Mouse (Mus musculus) liver, embryonic 16.5 days (tissue): Measurements from ENCODE around the gene Inip. TPM values are rescaled to one million over a fixed set of nuclear protein-coding genes. Genes with fewer than 3 reads are reported as not detected.
A peak's percentile ranks its signal among the peaks of the same experiment; 100 is the strongest.

ENCODE experiments used
- ATAC-seq: fragments of 200-750 bp; cut with Nextera tagmentation; 2 replicates; pipeline ENCODE4 v1.8.0; 2017; ENCODE audit warnings: low read depth, mild to moderate bottlenecking, moderate number of reproducible peaks, moderate library complexity
- H3K27ac ChIP-seq: fragments of 300-500 bp; sonication (generic); 2 replicates; pipeline ENCODE4 v1.5.1; 2014; ENCODE audit warnings: mild to moderate bottlenecking, low read length
- H3K27me3 ChIP-seq: fragments of 300-500 bp; sonication (generic); 2 replicates; pipeline ENCODE4 v1.6.1; 2014; ENCODE audit warnings: low read depth, low read length, mixed read lengths; ENCODE audit not compliant: control insufficient read depth, insufficient read depth
- H3K36me3 ChIP-seq: fragments of 300-500 bp; sonication (generic); 2 replicates; pipeline ENCODE4 v1.6.1; 2014; ENCODE audit warnings: mild to moderate bottlenecking; ENCODE audit not compliant: control insufficient read depth, insufficient read depth
- H3K4me1 ChIP-seq: fragments of 300-500 bp; sonication (generic); 2 replicates; pipeline ENCODE4 v1.6.1; 2014; ENCODE audit warnings: low read depth, low read length, mixed read lengths; ENCODE audit not compliant: control insufficient read depth
- H3K4me2 ChIP-seq: fragments of 300-500 bp; sonication (generic); 2 replicates; pipeline ENCODE4 v1.6.1; 2014; ENCODE audit warnings: low read depth, low read length, mixed read lengths
- H3K4me3 ChIP-seq: fragments of 300-500 bp; sonication (generic); 2 replicates; pipeline ENCODE4 v1.5.1; 2014; ENCODE audit warnings: low read depth, mild to moderate bottlenecking, low read length
- H3K9ac ChIP-seq: fragments of 300-500 bp; sonication (generic); 2 replicates; pipeline ENCODE4 v1.6.1; 2014; ENCODE audit warnings: low read depth, low read length
- H3K9me3 ChIP-seq: fragments of 300-500 bp; sonication (generic); replicated peaks from 2 replicates; pipeline ENCODE4 v1.6.1; 2016; ENCODE audit warnings: low read length; ENCODE audit not compliant: control insufficient read depth
- WGBS: fragments of 180-500 bp; shearing (Covaris S2); extraction: QIAGEN DNeasy Blood & Tissue Kit; methylation state at CpG from one replicate; pipeline ENCODE4 v1.1.7; 2014; ENCODE audit not compliant: insufficient replicate concordance; 5-methylcytosine and 5-hydroxymethylcytosine counted together
- polyA plus RNA-seq: library from polyadenylated mRNA; unstranded; fragments of >200 nt; fragmentation: Nextera tagmentation; extraction: Ambion mirVana; gene quantifications from 2 replicates; pipeline ENCODE4 v1.2.1, GENCODE M21; 2015

The Inip gene
- polyA plus RNA-seq, 1 experiment from 2014 or later = 14.0 TPM

DNA sequence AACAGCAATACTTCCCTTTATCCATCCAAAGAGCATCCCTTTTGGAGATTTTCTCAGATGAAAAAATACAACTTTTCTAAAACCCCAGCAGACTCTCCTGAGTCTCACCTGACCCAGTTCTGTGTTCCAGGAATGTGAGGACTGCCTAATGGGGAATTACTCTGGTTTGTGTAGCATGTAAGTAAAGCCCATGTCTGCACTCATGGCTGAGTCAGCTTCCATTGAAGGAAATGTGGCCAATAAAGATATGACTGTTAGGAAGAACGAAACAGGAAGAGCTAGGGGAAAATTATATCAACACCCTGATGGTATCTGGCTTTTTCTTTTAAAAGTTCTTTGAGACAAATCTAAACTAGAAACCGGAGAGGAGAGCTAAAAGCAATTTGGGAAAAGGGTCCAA is 33.7 kb downstream of the Inip start:
- Histone ChIP-seq H3K27me3 (no peaks in the 10 kb centered on the region), H3K4me3 (no peak overlapping the region), H3K36me3 (peaks cover 19% of the 10 kb centered on the region), H3K9me3 (no peaks in the 10 kb centered on the region), H3K4me1 (no peaks in the 10 kb centered on the region; the same call in 1 of the 2 replicates), H3K4me2 (no peak overlapping the region), H3K27ac (no peak overlapping the region), H3K9ac (no peak overlapping the region)
- no peak for ATAC-seq
- 25% methylated on average over 2 of the region's 2 CpGs for WGBS

DNA sequence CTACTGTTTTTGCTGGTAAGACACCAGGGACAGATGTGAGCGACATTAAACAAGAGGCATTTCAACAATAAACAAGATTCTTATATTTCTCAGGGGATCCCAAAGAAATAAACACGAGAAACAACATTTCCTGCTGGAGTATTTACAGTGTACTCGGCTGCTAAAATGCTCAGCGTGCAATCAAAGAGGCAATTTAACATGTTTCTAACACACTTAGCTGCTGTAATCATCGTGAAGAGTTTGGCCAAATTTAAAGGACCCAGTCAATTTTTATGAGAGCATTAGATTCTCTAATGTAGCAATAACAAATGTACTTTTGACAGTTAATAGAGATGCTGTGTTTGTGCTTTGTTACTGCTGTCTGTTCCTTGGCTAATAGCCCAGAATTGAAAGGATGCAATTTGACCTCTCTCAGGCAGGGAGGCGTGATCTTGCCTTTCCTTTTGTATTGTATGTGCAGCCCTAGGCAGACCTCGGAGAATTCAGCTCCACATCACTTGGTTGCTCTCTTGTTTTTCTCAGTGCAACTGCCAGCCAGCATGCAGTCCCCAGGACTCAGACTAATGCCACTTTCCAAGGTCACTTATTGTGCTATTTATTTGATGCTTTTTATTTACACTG is 35.9 kb downstream of the Inip start:
- no peak overlapping the region for H3K9ac ChIP-seq
- H3K4me2 ChIP-seq = no peak overlapping the region
- peak; percentile 37; the same call in 1 of the 2 replicates for ATAC-seq

DNA sequence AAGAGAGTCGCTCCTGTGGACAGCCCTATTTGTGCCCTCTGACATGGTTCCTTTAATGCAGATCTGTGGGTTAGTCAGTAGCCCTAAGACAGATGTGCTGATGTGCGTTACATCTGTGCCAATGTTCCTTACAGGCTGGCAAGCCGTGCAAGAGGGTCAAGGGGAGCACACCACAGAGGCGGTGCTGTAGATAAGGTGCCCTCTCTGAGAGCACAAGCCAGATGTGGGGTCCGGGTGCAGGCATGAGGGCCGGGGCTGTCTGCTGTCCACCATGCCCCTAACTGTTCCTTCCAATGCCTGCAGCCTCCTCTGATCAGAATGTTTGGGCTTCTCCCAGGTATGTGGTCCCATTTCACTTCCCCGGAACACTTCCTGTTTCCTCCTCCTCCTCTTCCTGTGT is 36.4 kb downstream of the Inip start:
- Histone ChIP-seq H3K36me3 (no peaks in the 10 kb centered on the region), H3K9ac (no peak overlapping the region), H3K27me3 (no peaks in the 10 kb centered on the region), H3K9me3 (no peaks in the 10 kb centered on the region), H3K4me1 (no peaks in the 10 kb centered on the region; the same call in 1 of the 2 replicates), H3K4me3 (no peak overlapping the region), H3K27ac (no peak overlapping the region), H3K4me2 (no peak overlapping the region)
- 38% methylated on average over 7 of the region's 7 CpGs for WGBS
- ATAC-seq = no peak

More for the DNA sequence above, 35.9 kb downstream of the Inip start:
- no peaks in the 10 kb centered on the region for H3K27me3 ChIP-seq
- H3K36me3 ChIP-seq = peaks cover 3% of the 10 kb centered on the region; the same call in 1 of the 2 replicates
- no peak overlapping the region for H3K4me3 ChIP-seq
- H3K9me3 ChIP-seq = no peaks in the 10 kb centered on the region
- H3K4me1 ChIP-seq = no peaks in the 10 kb centered on the region; the same call in 1 of the 2 replicates
- WGBS = 44% methylated on average over 7 of the region's 7 CpGs
- no peak overlapping the region for H3K27ac ChIP-seq

DNA sequence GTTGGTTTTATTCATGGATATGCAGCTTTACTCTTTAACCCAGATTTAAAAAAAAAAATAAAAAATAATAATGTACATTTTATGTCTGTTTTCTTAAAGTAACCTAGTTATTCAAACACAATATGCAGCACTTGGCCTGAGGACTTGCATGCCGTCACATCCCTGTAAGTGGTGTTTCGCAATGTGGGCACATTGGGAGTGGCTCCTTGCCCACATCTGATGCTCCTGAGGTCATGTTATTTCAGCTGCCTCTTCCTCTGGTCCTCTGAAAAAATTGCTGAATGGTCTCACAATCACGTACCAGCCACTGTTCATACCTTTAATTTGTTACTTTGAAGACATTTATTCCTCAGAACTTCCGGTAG is 40.0 kb downstream of the Inip start:
- no peak overlapping the region for H3K9ac ChIP-seq
- 60% methylated on average over 4 of the region's 4 CpGs for WGBS
- no peaks in the 10 kb centered on the region; the same call in 1 of the 2 replicates for H3K4me1 ChIP-seq
- H3K4me2 ChIP-seq = no peak overlapping the region
- H3K4me3 ChIP-seq = no peak overlapping the region
- H3K36me3 ChIP-seq = no peaks in the 10 kb centered on the region
- no peaks in the 10 kb centered on the region for H3K9me3 ChIP-seq
- ATAC-seq = no peak
- no peak overlapping the region for H3K27ac ChIP-seq
- no peaks in the 10 kb centered on the region for H3K27me3 ChIP-seq

DNA sequence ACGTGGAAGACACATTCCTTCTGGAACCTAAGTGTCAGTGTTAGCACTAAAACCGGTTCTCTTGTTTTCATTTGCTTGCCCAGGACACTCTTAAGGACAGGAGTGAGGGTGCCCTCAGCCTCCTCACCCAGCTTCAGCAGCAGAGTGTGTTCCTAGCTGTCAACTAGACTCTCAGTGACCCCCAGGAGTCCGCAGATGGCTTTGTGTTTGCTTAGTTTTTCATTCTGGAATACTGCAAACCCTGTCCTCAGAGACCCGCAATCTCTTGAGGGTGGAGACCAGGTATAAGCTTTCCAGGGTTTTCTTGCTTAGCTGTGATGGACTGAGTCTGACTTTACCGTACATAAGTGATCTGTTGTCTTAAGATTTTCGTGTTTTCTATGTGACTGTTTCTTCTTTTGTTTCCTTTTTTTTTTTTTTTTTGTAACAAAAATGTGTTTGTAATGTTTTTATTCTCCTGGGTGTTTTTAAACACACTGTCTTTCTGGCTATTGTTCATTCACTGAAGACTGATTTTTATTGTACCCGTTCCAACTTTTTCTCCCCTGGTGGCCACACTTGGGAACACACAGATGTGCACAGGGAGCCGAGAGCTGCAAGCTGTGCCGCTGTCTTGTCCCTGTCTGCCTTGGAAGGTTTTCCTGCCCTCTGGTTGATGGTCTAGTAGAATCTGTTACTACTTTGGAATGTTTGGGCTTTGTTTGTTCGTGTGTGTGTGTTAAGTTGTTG is 40.6 kb downstream of the Inip start:
- Histone ChIP-seq H3K9me3 (no peaks in the 10 kb centered on the region), H3K4me3 (no peak overlapping the region), H3K4me1 (no peaks in the 10 kb centered on the region; the same call in 1 of the 2 replicates), H3K27me3 (no peaks in the 10 kb centered on the region), H3K36me3 (no peaks in the 10 kb centered on the region), H3K4me2 (no peak overlapping the region), H3K9ac (no peak overlapping the region), H3K27ac (no peak overlapping the region)
- ATAC-seq = no peak
- WGBS = 50% methylated on average over 10 of the region's 10 CpGs

DNA sequence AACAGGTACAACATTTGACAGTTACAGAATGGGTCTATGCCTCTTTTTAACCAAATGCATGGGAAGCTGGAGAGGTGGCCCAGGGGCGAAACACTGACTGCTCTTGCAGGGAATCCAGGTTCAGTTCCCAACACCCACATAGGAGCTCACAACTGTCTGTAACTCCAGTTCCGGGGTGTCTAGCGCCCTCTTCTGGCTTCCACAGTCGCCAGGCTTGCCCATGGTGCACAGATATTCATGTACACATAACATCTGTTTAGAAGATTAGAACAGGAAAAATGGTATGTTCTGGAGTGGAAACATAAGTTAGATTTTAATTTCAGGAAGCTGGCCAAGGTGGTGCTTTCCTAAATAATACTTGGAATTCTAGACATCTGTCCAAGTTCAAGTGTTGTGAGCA is 41.4 kb downstream of the Inip start:
- no peak overlapping the region for H3K9ac ChIP-seq
- no peaks in the 10 kb centered on the region for H3K27me3 ChIP-seq
- no peaks in the 10 kb centered on the region for H3K9me3 ChIP-seq
- ATAC-seq = no peak
- H3K4me1 ChIP-seq = no peaks in the 10 kb centered on the region; the same call in 1 of the 2 replicates
- H3K36me3 ChIP-seq = no peaks in the 10 kb centered on the region
- WGBS = 57% methylated on average over 4 of the region's 4 CpGs
- H3K4me2 ChIP-seq = no peak overlapping the region
- H3K27ac ChIP-seq = no peak overlapping the region
- no peak overlapping the region for H3K4me3 ChIP-seq

DNA sequence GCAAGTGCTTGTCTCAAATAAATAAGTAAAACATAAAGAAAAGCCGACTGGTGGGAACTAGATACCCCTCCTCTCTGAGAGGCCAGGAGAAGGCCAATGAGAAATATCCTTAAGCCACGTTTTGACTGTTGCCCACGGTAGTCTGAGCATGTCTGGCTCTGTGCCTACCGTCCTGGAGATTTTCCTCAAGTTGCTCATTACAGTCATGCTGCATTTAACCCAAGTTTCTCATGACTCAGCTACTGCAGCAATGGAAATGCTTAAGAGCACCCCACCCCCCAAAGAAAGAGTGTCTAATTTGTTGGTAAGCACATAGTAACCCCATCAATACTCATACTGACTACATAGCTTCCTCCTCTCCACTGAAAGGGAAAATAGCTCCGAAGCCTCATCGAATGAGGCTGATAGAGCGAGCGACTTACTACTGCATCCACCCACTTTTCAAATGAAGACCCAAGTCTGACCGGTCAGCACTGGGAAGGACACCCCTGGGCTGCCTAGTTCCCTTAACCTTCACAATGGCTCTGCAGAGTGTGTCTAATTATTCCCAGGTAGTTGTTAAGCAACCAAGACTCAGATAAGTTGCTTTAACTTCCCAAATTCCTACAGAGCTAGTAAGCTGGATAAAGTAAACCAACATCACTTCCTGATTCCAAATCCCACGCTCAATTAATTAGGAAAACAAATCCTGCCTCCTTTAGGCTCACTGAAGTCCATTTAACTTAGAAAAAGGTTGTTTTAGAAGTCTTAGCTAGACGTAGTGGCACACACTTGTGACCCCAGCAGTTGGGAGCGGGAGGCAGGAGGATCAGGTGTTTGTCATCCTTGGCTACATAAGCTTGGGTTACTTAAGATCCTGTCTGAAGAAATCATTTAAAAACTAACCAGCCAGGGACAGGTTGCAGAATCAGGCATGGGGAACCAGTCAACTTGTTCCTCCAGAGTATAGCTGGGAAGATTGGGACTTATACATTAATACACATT is 43.6 kb downstream of the Inip start:
- H3K9ac ChIP-seq = no peak overlapping the region

DNA sequence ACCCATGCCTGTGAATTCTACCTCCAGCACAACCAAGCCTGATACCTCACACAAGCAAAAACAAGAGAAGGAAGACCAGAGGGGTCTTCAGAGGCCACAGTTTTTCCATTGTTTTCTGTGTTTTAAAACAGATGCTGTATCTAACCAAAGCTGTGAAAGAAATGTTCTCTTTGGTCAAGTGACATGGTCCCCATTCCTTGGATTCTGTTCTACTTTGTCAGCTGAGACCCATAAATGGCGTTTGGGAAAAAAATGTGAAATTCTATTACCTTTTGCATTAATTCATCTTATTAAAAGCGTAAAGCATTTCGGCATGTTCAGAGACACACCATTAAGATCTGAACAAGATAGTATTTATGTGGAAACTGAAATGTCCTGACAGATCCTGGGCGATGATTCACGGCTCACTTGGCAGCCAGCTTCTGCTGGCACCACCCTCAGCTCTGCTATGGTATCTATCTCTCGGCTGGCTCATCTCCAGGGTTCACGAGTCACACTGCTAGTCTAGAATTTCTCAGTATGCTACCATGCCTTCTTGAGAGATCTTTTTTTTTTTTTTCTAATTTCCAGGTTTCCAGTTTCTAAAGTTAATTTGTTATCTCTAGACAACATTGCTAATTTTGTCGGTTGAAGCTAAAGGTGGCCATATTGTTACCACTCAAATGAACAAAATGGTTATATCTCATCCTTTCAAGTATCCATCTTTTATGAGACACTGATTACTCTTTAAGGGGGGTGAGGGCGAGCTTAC is 44.9 kb downstream of the Inip start:
- no peak for ATAC-seq
- Histone ChIP-seq H3K36me3 (no peaks in the 10 kb centered on the region), H3K27me3 (no peaks in the 10 kb centered on the region), H3K4me3 (no peak overlapping the region), H3K4me2 (no peak overlapping the region), H3K9ac (no peak overlapping the region), H3K4me1 (no peaks in the 10 kb centered on the region), H3K27ac (no peak overlapping the region), H3K9me3 (no peaks in the 10 kb centered on the region)
- WGBS = 58% methylated on average over 9 of the region's 9 CpGs

More for the DNA sequence above, 43.6 kb downstream of the Inip start:
- Histone ChIP-seq H3K4me1 (no peaks in the 10 kb centered on the region), H3K27me3 (no peaks in the 10 kb centered on the region), H3K9me3 (no peaks in the 10 kb centered on the region), H3K27ac (no peak overlapping the region), H3K36me3 (no peaks in the 10 kb centered on the region), H3K4me2 (no peak overlapping the region), H3K4me3 (no peak overlapping the region)
- ATAC-seq = no peak
- 77% methylated on average over 12 of the region's 12 CpGs for WGBS
